Mouse (Mus musculus) stomach, embryonic 15.5 days (tissue): Measurements from ENCODE around the gene Tcf7l2. TPM values are rescaled to one million over a fixed set of nuclear protein-coding genes. Genes with fewer than 3 reads are reported as not detected.

Experiments used
- ATAC-seq: fragments of 200-750 bp; cut with Nextera tagmentation; 2 replicates; pipeline ENCODE4 v1.8.0; 2017; ENCODE audit warnings: low read depth, moderate number of reproducible peaks, moderate TSS enrichment; ENCODE audit not compliant: insufficient read depth, low FRiP score
- H3K27ac ChIP-seq: fragments of 300-500 bp; sonication (generic); 2 replicates; pipeline ENCODE4 v1.5.1; 2015; ENCODE audit warnings: mild to moderate bottlenecking, inconsistent platforms
- H3K27me3 ChIP-seq: fragments of 300-500 bp; sonication (generic); replicated peaks from 2 replicates; pipeline ENCODE4 v1.6.1; 2015; ENCODE audit warnings: inconsistent platforms
- H3K36me3 ChIP-seq: fragments of 300-500 bp; sonication (generic); 2 replicates; pipeline ENCODE4 v1.6.1; 2015; ENCODE audit warnings: inconsistent platforms
- H3K4me1 ChIP-seq: fragments of 300-500 bp; sonication (generic); 2 replicates; pipeline ENCODE4 v1.6.1; 2015; ENCODE audit warnings: inconsistent platforms
- H3K4me2 ChIP-seq: fragments of 300-500 bp; sonication (generic); 2 replicates; pipeline ENCODE4 v1.6.1; 2015; ENCODE audit warnings: mild to moderate bottlenecking, inconsistent platforms
- H3K4me3 ChIP-seq: fragments of 300-500 bp; sonication (generic); replicated peaks from 2 replicates; pipeline ENCODE4 v1.5.1; 2015; ENCODE audit warnings: inconsistent platforms
- H3K9ac ChIP-seq: fragments of 300-500 bp; sonication (generic); 2 replicates; pipeline ENCODE4 v1.6.1; 2015; ENCODE audit warnings: inconsistent platforms
- H3K9me3 ChIP-seq: fragments of 300-500 bp; sonication (generic); 2 replicates; pipeline ENCODE4 v1.6.1; 2016; ENCODE audit warnings: inconsistent platforms
- WGBS: fragments of 180-500 bp; shearing (Covaris S2); methylation state at CpG from one replicate; pipeline ENCODE4 v1.1.7; 2015; 5-methylcytosine and 5-hydroxymethylcytosine counted together
- polyA plus RNA-seq: library from polyadenylated mRNA; unstranded; fragments of >200 nt; fragmentation: Nextera tagmentation; extraction: Ambion mirVana; gene quantifications from 2 replicates; pipeline ENCODE4 v1.2.1, GENCODE M21; 2015

Tcf7l2 gene
- polyA plus RNA-seq, 1 experiment from 2014 or later = 85.2 TPM

- H3K36me3 ChIP-seq = 0 out of 2 replicates have a peak, but pooled peaks cover 3% of the 10 kb centered on the region
- H3K9ac ChIP-seq = no peak overlapping the region
- no peaks in the 10 kb centered on the region for H3K9me3 ChIP-seq
- ATAC-seq = 0 out of 2 replicates have a peak, but pooled peaks have one; percentile 28
- H3K4me1 ChIP-seq = peaks cover 27% of the 10 kb centered on the region
- WGBS = 67% methylated on average over 19 of the region's 19 CpGs
- H3K4me3 ChIP-seq = no peak overlapping the region
- H3K4me2 ChIP-seq = no peak overlapping the region
- no peak overlapping the region for H3K27ac ChIP-seq
- no peaks in the 10 kb centered on the region for H3K27me3 ChIP-seq
Measured at GRCm38 (mm10) chr19:55851498-55852324, 110.1 kb downstream of the Tcf7l2 start.

DNA sequence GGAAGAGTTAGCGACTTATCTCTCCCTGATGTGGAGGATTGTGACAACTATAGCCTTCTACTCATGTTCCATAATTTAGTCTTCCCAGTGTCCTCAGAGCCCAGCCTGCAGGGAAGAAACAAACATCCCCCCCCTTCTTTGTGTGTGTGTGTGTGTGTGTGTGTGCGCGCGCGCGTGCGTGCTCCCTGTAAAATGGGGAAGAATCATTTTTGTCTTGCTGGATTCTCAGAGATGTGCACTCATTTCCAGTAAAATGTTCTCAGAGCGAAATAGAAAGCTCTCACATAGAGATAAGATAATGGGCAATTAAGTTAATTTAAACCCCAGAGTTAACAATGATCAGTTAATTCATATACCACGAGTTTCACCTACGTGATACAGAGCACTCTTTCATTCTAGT, 112.8 kb downstream of the Tcf7l2 start:
- Histone ChIP-seq H3K4me3 (no peak overlapping the region), H3K4me1 (peaks cover 23% of the 10 kb centered on the region), H3K4me2 (no peak overlapping the region), H3K36me3 (no peaks in the 10 kb centered on the region), H3K27me3 (no peaks in the 10 kb centered on the region), H3K27ac (no peak overlapping the region), H3K9me3 (no peaks in the 10 kb centered on the region), H3K9ac (no peak overlapping the region)
- ATAC-seq = no peak
- 84% methylated on average over 10 of the region's 10 CpGs for WGBS

DNA sequence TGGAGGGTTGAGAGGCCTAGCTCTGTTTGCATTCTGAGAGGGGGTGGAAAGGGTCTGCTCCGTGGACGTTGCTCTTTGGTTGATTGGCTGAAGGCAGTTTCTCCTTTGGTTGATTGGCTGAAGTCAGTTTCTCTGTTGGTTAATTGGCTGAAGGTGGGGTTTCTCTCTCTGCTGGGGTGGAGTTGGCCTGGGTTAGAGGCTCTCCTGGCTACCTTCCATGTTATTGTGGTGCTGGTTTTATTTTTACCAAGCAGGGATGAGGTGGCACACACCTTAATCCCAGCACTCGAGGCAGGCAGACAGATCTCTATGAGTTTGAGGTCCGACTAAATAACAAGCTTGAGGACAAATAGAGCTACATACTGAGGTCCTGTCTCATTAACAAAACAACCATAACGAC, 114.0 kb downstream of the Tcf7l2 start:
- Histone ChIP-seq H3K9ac (no peak overlapping the region), H3K4me3 (no peak overlapping the region), H3K27ac (no peak overlapping the region), H3K9me3 (no peaks in the 10 kb centered on the region), H3K36me3 (no peaks in the 10 kb centered on the region), H3K27me3 (no peaks in the 10 kb centered on the region), H3K4me1 (peaks cover 16% of the 10 kb centered on the region), H3K4me2 (no peak overlapping the region)
- ATAC-seq = no peak
- WGBS = 75% methylated on average over 5 of the region's 5 CpGs

- Histone ChIP-seq H3K4me1 (peaks cover 8% of the 10 kb centered on the region; the same call in 1 of the 2 replicates), H3K27ac (no peak overlapping the region), H3K4me3 (no peak overlapping the region), H3K9ac (no peak overlapping the region), H3K4me2 (no peak overlapping the region), H3K9me3 (no peaks in the 10 kb centered on the region), H3K36me3 (no peaks in the 10 kb centered on the region), H3K27me3 (no peaks in the 10 kb centered on the region)
- 82% methylated on average over 4 of the region's 4 CpGs for WGBS
- no peak for ATAC-seq
Measured at GRCm38 (mm10) chr19:55857328-55857727, 115.7 kb downstream of the Tcf7l2 start.

DNA sequence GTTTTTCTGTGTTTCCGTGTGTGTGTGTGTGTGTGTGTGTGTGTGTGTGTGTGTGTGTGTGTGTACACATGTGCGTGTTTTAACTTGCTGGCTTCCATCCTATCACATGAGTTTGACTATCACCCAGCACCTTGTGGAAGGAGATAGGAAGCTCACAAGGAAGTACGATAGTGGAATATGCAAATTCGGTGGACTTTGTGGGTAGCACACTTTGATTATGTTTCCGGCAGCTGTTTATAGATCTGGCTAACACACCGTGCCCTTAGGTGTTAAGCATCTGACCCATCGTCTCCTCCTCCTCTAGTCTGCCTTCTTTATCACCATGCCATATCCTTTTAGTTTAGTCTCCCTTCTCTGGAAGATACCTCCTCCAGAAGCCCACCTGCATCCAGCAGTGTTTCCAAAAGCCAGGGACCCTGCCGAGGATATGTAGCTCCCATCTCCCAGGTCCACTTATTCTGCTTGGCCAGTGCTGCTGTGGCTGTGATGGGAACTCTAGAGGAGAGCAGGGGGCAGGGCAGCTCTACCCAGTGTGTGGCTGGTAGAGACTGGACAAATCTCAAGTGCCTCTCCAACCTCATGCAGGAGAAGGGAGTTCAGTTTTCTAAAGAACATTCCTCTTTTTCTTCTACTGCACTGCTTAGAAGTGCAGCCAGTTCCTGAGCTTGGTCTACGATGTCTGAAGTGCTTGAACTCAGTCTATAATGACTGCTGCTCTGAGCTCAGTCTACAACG, 118.6 kb downstream of the Tcf7l2 start:
- Histone ChIP-seq H3K27ac (no peak overlapping the region), H3K4me1 (peaks cover 5% of the 10 kb centered on the region; the same call in 1 of the 2 replicates), H3K27me3 (no peaks in the 10 kb centered on the region), H3K4me2 (no peak overlapping the region), H3K36me3 (no peaks in the 10 kb centered on the region; the same call in 1 of the 2 replicates), H3K4me3 (no peak overlapping the region), H3K9me3 (no peaks in the 10 kb centered on the region), H3K9ac (no peak overlapping the region)
- 65% methylated on average over 10 of the region's 10 CpGs for WGBS
- ATAC-seq = no peak

- Histone ChIP-seq H3K4me2 (no peak overlapping the region), H3K27ac (no peak overlapping the region), H3K4me3 (no peak overlapping the region), H3K36me3 (no peaks in the 10 kb centered on the region; the same call in 1 of the 2 replicates), H3K9me3 (no peaks in the 10 kb centered on the region), H3K27me3 (no peaks in the 10 kb centered on the region), H3K9ac (no peak overlapping the region), H3K4me1 (peaks cover 5% of the 10 kb centered on the region; the same call in 1 of the 2 replicates)
- 49% methylated on average over 2 of the region's 2 CpGs for WGBS
- ATAC-seq = peak; percentile 36; the same call in 1 of the 2 replicates
Measured at GRCm38 (mm10) chr19:55861746-55862145, 120.1 kb downstream of the Tcf7l2 start.

GRCm38 (mm10) chr19:55862559-55862958, 120.9 kb downstream of the Tcf7l2 start:
- WGBS = 70% methylated on average over 3 of the region's 3 CpGs
- Histone ChIP-seq H3K4me1 (peaks cover 5% of the 10 kb centered on the region; the same call in 1 of the 2 replicates), H3K27ac (no peak overlapping the region)

GRCm38 (mm10) chr19:55865049-55865448, 123.4 kb downstream of the Tcf7l2 start:
- 84% methylated on average over 2 of the region's 2 CpGs for WGBS
- H3K4me2 ChIP-seq = no peak overlapping the region
- H3K9ac ChIP-seq = no peak overlapping the region
- H3K36me3 ChIP-seq = no peaks in the 10 kb centered on the region; the same call in 1 of the 2 replicates
- no peak for ATAC-seq
- no peak overlapping the region; the same call in 1 of the 2 replicates for H3K27ac ChIP-seq
- no peaks in the 10 kb centered on the region for H3K27me3 ChIP-seq
- peaks cover 5% of the 10 kb centered on the region for H3K4me1 ChIP-seq
- H3K9me3 ChIP-seq = no peaks in the 10 kb centered on the region
- no peak overlapping the region for H3K4me3 ChIP-seq

More at GRCm38 (mm10) chr19:55862559-55862958, 120.9 kb downstream of the Tcf7l2 start:
- Histone ChIP-seq H3K4me2 (no peak overlapping the region), H3K9ac (no peak overlapping the region), H3K4me3 (no peak overlapping the region), H3K9me3 (no peaks in the 10 kb centered on the region), H3K27me3 (no peaks in the 10 kb centered on the region), H3K36me3 (no peaks in the 10 kb centered on the region; the same call in 1 of the 2 replicates)
- no peak for ATAC-seq

DNA sequence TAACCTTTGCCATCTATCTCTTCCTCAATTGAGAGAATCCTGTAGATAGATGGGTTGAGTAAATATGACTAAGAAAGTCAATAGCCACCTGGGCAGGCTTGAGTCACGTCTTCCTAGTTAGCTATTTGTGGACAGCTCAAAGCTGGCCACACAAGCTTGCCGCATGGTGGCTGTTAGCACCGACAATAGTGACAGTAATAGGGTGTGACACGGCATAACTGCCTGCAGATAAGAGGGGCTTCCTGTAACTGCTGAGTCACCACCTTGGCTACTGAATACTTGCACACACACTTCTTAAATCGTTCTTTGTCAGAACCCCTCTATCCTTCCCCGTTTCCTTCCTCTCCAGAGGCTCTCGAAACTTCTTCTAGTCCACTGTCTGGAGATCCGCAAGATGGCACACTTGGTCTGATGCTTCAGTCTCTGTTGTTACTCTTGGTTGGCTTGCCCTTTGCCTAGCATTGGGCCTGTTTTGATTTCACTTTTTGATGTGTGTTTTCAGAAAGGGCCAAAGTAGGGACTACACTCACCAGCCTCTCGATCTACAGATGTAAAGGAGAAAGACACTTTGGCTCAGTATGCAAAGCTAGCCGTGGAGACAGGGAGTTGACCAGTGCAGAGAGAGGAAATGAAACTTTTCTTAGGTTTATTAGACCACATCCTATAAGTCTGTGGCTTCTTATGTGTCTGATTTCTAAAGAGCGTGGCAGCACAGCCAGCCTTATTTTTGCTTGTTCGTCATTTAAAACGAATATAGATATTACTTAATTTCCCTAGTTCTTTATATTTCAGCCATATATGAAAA, 124.4 kb downstream of the Tcf7l2 start:
- Histone ChIP-seq H3K9me3 (no peaks in the 10 kb centered on the region), H3K27ac (peak overlapping the region; percentile 53; the same call in 1 of the 2 replicates), H3K27me3 (no peaks in the 10 kb centered on the region), H3K4me1 (peaks cover 5% of the 10 kb centered on the region), H3K4me2 (no peak overlapping the region), H3K36me3 (no peaks in the 10 kb centered on the region; the same call in 1 of the 2 replicates), H3K9ac (no peak overlapping the region), H3K4me3 (no peak overlapping the region)
- peak; percentile 82 for ATAC-seq
- 71% methylated on average over 13 of the region's 13 CpGs for WGBS

GRCm38 (mm10) chr19:55867255-55867654, 125.6 kb downstream of the Tcf7l2 start:
- ATAC-seq = peak; percentile 48; the same call in 1 of the 2 replicates
- Histone ChIP-seq H3K27ac (peak overlapping the region; percentile 18; the same call in 1 of the 2 replicates), H3K9ac (no peak overlapping the region), H3K4me3 (no peak overlapping the region), H3K9me3 (no peaks in the 10 kb centered on the region), H3K4me2 (no peak overlapping the region), H3K4me1 (peaks cover 8% of the 10 kb centered on the region; the same call in 1 of the 2 replicates), H3K36me3 (no peaks in the 10 kb centered on the region; the same call in 1 of the 2 replicates), H3K27me3 (no peaks in the 10 kb centered on the region)
- WGBS = 58% methylated on average over 6 of the region's 6 CpGs

DNA sequence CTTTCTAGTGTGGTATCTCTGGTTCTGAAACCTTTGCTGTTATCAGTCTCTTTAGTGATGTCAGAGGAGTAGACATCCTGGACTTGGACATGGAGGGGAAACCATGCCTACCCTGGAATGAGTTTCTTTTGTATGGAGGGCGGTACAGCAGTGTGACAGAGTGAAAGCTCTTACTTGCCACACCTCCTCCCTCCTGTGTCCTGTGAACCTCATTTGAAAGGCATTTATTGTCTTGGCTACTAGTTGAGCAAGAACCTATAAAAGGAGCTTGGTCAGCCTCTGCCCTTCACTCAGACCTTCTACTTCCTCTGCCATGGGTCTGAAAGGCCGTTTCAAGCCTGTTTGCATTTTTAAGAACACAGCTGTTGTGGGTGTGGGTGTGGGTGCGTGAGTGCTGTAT, 126.3 kb downstream of the Tcf7l2 start:
- WGBS = 60% methylated on average over 3 of the region's 3 CpGs
- ATAC-seq = 0 out of 2 replicates have a peak, but pooled peaks have one; percentile 8
- H3K4me3 ChIP-seq = no peak overlapping the region
- no peak overlapping the region for H3K4me2 ChIP-seq
- no peaks in the 10 kb centered on the region for H3K27me3 ChIP-seq
- peaks cover 8% of the 10 kb centered on the region; the same call in 1 of the 2 replicates for H3K4me1 ChIP-seq
- no peaks in the 10 kb centered on the region; the same call in 1 of the 2 replicates for H3K36me3 ChIP-seq
- no peaks in the 10 kb centered on the region for H3K9me3 ChIP-seq
- no peak overlapping the region for H3K9ac ChIP-seq
- peak overlapping the region; percentile 18; the same call in 1 of the 2 replicates for H3K27ac ChIP-seq
